Mouse (Mus musculus) embryonic facial prominence, embryonic 14.5 days (tissue): Measurements from ENCODE around the gene Dab1. TPM values are rescaled to one million over a fixed set of nuclear protein-coding genes. Genes with fewer than 3 reads are reported as not detected.

ENCODE experiments used
- ATAC-seq: fragments of 200-750 bp; cut with Nextera tagmentation; 2 replicates; pipeline ENCODE4 v1.8.0; 2017; ENCODE audit warnings: low read depth, moderate number of reproducible peaks, moderate TSS enrichment
- DNase-seq: peaks from one replicate; pipeline ENCODE4 v3.0.0-alpha.2; 2015; ENCODE audit warnings: low spot score
- H3K27ac ChIP-seq: fragments of 300-500 bp; sonication (generic); replicated peaks from 2 replicates; pipeline ENCODE4 v1.5.1; 2014; ENCODE audit warnings: low read depth, mild to moderate bottlenecking, low read length, moderate library complexity
- H3K27me3 ChIP-seq: fragments of 300-500 bp; sonication (generic); replicated peaks from 2 replicates; pipeline ENCODE4 v1.6.1; 2014; ENCODE audit warnings: low read length; ENCODE audit not compliant: control insufficient read depth, insufficient read depth
- H3K36me3 ChIP-seq: fragments of 300-500 bp; sonication (generic); 2 replicates; pipeline ENCODE4 v1.6.1; 2014; ENCODE audit warnings: low read length, mixed read lengths; ENCODE audit not compliant: control insufficient read depth, insufficient read depth
- H3K4me1 ChIP-seq: fragments of 300-500 bp; sonication (generic); 2 replicates; pipeline ENCODE4 v1.6.1; 2014; ENCODE audit warnings: antibody characterized with exemption, low read length; ENCODE audit not compliant: control insufficient read depth, insufficient read depth
- H3K4me2 ChIP-seq: fragments of 300-500 bp; sonication (generic); 2 replicates; pipeline ENCODE4 v1.6.1; 2014; ENCODE audit warnings: low read depth, mild to moderate bottlenecking, low read length, moderate library complexity, mixed read lengths
- H3K4me3 ChIP-seq: fragments of 300-500 bp; sonication (generic); 2 replicates; pipeline ENCODE4 v1.5.1; 2014; ENCODE audit warnings: low read depth, mild to moderate bottlenecking, low read length
- H3K9ac ChIP-seq: fragments of 300-500 bp; sonication (generic); 2 replicates; pipeline ENCODE4 v1.6.1; 2014; ENCODE audit warnings: low read depth, mild to moderate bottlenecking, low read length, moderate library complexity, mixed read lengths
- H3K9me3 ChIP-seq: fragments of 300-500 bp; sonication (generic); 2 replicates; pipeline ENCODE4 v1.6.1; 2016; ENCODE audit warnings: low read length; ENCODE audit not compliant: control insufficient read depth
- WGBS: fragments of 180-500 bp; shearing (Covaris S2); extraction: QIAGEN DNeasy Blood & Tissue Kit; methylation state at CpG from one replicate; pipeline ENCODE4 v1.1.7; 2014; 5-methylcytosine and 5-hydroxymethylcytosine counted together
- polyA plus RNA-seq: library from polyadenylated mRNA; unstranded; fragments of >200 nt; fragmentation: Nextera tagmentation; extraction: Ambion mirVana; gene quantifications from 2 replicates; pipeline ENCODE4 v1.2.1, GENCODE M21; 2014

Dab1 gene
- polyA plus RNA-seq, 1 experiment from 2014 or later = 7.5 TPM

DNA sequence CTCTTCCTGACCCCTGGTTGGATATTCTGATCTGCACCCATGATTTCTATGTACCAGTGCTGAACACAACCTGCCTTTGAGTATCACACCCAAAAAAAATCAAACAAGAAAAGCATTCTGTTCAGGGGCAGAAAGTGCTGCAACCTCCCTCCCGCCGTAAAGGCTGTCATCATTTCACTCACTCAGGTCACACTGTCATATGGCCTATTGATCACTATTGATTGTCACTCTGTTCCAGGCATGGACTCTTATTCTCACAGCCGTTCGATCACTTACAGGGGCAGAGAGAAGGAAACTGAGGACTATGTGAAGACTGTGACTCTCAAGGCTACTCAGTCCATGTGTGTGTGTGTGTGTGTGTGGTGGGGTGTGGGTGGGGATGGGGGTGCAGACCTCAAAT, 1149.0 kb downstream of the Dab1 start:
- WGBS = 89% methylated on average over 4 of the region's 4 CpGs
- H3K9me3 ChIP-seq = no peaks in the 10 kb centered on the region
- no peaks in the 10 kb centered on the region for H3K36me3 ChIP-seq
- H3K4me1 ChIP-seq = no peaks in the 10 kb centered on the region
- H3K4me3 ChIP-seq = no peak overlapping the region
- DNase-seq (no peak), ATAC-seq (no peak)
- H3K4me2 ChIP-seq = no peak overlapping the region
- H3K9ac ChIP-seq = no peak overlapping the region
- no peak overlapping the region for H3K27ac ChIP-seq
- H3K27me3 ChIP-seq = no peaks in the 10 kb centered on the region

DNA sequence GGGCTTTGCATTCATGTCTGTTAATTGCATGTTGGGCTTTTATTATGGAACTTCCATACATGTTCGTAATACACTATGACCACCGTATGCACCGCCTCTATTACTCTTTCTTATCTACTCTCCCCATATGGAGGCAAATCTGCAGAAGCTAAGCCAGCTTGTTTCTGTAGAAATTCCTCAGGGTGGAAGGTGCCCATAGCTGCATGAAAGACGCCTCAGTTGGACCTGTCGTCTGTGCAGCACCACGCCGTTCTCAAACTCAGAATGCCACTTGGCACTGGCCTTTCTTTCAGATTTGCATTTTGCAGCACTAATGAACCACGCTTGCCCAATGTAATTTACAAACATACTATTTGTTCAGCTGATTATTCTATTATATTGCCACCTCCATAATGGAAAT, 1150.4 kb downstream of the Dab1 start:
- Histone ChIP-seq H3K27ac (no peak overlapping the region), H3K27me3 (no peaks in the 10 kb centered on the region), H3K36me3 (no peaks in the 10 kb centered on the region), H3K4me1 (no peaks in the 10 kb centered on the region), H3K9me3 (no peaks in the 10 kb centered on the region), H3K9ac (no peak overlapping the region), H3K4me2 (no peak overlapping the region), H3K4me3 (no peak overlapping the region)
- DNase-seq (no peak), ATAC-seq (no peak)
- WGBS = 86% methylated on average over 8 of the region's 8 CpGs

DNA sequence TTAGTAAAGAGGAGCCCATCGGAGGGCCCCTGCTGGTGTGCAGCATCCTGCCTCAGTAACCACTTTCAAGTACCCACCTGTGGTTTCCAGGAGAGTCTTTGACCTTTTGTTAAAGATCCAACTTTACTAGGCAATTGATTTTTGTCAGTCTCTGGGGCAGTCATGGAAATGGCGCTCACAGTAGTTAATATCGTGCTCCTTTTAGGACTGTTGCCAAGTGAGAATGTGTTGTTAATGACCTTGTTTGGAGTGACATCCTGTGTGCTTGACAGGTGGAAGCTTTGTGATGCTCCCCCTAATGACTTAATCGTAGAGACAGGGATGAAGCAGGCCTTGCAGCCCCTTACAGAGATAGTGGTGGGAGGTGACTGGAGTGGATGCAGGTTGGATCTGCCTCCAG, 1151.2 kb downstream of the Dab1 start:
- 67% methylated on average over 4 of the region's 4 CpGs for WGBS
- Histone ChIP-seq H3K4me1 (no peaks in the 10 kb centered on the region), H3K9ac (no peak overlapping the region), H3K4me3 (no peak overlapping the region), H3K27me3 (no peaks in the 10 kb centered on the region), H3K36me3 (no peaks in the 10 kb centered on the region), H3K27ac (no peak overlapping the region), H3K9me3 (no peaks in the 10 kb centered on the region), H3K4me2 (no peak overlapping the region)
- DNase-seq (no peak), ATAC-seq (no peak)

DNA sequence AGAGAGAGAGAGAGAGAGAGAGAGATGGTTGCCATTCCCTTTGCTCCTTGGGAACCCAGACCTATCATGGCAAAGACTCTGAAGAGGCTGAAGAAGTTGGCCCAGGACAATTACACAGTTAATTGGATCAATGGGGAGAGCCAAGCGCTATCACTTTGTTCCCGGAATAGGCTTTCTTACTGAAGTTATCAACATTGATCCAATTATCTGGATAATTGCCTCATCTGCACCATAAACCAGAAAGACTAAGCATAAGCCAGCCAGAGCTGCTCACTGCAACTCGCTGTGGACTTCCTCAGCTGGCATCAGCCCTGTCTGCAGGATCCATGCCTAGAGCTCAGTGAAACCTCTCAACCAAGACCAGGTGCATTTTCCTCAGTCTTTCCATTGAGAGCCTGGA, 1156.4 kb downstream of the Dab1 start:
- 49% methylated on average over 3 of the region's 3 CpGs for WGBS
- no peak for ATAC-seq

DNA sequence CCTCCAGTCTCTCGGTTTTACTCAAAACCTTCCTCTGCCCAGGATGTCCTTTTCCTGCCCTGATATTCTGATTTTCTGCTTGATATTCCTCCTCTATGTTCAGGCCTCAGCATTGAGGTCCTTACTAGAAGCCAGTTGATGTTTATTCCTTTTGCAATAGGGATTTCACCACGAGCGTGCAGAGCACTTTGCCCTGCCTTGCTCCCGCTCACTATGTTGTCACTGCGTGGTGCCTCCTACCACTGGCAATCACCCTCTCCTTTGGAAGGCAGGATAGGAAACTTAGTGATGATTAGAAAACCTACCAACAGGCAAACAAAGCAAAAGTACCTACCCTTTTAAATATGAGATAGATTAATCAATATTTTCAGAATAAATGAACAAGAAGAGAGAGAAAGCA, 1160.3 kb downstream of the Dab1 start:
- no peak overlapping the region for H3K4me3 ChIP-seq
- ATAC-seq = no peak
- 85% methylated on average over 5 of the region's 5 CpGs for WGBS

More for the DNA sequence above, 1156.4 kb downstream of the Dab1 start:
- H3K4me3 ChIP-seq = no peak overlapping the region
- no peak overlapping the region for H3K27ac ChIP-seq
- H3K9me3 ChIP-seq = no peaks in the 10 kb centered on the region
- H3K4me2 ChIP-seq = no peak overlapping the region
- no peaks in the 10 kb centered on the region for H3K36me3 ChIP-seq
- no peaks in the 10 kb centered on the region for H3K4me1 ChIP-seq
- no peak for DNase-seq
- H3K9ac ChIP-seq = no peak overlapping the region
- no peaks in the 10 kb centered on the region for H3K27me3 ChIP-seq

DNA sequence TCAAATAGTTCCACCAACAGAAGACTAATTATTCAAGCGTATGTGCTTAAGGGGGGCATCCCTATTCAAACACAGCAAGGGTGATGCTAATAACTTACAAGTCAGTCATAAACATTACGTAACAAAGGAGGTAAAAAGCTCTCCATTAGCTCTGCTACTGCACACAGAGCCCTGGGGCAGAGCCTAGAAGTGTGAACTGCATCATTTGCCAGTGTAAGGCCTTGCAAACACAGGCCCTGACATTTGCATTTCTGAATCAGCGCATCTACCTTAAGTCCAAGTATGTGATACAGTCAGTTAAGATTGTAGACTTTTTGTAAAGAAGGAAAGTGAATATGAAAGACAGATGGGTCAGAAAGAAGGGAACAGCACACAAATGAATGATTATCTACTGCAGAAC, 1162.3 kb downstream of the Dab1 start:
- ATAC-seq = no peak

More for the DNA sequence above, 1160.3 kb downstream of the Dab1 start:
- Histone ChIP-seq H3K4me1 (no peaks in the 10 kb centered on the region), H3K4me2 (no peak overlapping the region), H3K27ac (no peak overlapping the region), H3K9me3 (no peaks in the 10 kb centered on the region), H3K36me3 (no peaks in the 10 kb centered on the region), H3K9ac (no peak overlapping the region), H3K27me3 (no peaks in the 10 kb centered on the region)
- DNase-seq = no peak

DNA sequence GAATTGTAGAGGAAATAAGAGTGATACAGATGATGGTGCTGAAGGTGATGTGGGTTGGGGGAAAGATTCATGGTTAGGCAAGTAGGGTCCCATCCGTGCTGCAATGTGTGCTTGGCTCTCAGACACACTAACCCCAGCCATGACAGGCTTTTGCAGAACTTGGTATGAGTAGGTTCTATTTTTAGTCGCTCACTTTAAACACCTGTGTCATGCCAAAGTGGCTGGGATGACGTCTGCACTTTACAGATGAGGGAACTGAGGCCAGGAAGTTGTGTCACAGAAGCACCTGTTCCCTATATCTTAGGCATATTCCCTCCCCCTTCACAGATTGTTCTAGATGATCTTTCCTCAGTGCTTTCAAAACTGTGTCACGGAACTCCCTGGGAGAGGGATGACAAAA, 1163.2 kb downstream of the Dab1 start:
- no peaks in the 10 kb centered on the region for H3K9me3 ChIP-seq
- no peak overlapping the region for H3K4me2 ChIP-seq
- ATAC-seq (no peak), DNase-seq (no peak)
- WGBS = 80% methylated on average over 4 of the region's 4 CpGs
- no peak overlapping the region for H3K9ac ChIP-seq
- H3K4me3 ChIP-seq = no peak overlapping the region
- H3K27me3 ChIP-seq = no peaks in the 10 kb centered on the region
- H3K36me3 ChIP-seq = no peaks in the 10 kb centered on the region
- no peak overlapping the region for H3K27ac ChIP-seq
- H3K4me1 ChIP-seq = no peaks in the 10 kb centered on the region

More for the DNA sequence above, 1162.3 kb downstream of the Dab1 start:
- no peaks in the 10 kb centered on the region for H3K36me3 ChIP-seq
- H3K4me2 ChIP-seq = no peak overlapping the region
- H3K4me3 ChIP-seq = no peak overlapping the region
- no peaks in the 10 kb centered on the region for H3K4me1 ChIP-seq
- WGBS = 91% methylated on average over 3 of the region's 3 CpGs
- no peak overlapping the region for H3K9ac ChIP-seq
- H3K27ac ChIP-seq = no peak overlapping the region
- DNase-seq = no peak
- no peaks in the 10 kb centered on the region for H3K9me3 ChIP-seq
- H3K27me3 ChIP-seq = no peaks in the 10 kb centered on the region

DNA sequence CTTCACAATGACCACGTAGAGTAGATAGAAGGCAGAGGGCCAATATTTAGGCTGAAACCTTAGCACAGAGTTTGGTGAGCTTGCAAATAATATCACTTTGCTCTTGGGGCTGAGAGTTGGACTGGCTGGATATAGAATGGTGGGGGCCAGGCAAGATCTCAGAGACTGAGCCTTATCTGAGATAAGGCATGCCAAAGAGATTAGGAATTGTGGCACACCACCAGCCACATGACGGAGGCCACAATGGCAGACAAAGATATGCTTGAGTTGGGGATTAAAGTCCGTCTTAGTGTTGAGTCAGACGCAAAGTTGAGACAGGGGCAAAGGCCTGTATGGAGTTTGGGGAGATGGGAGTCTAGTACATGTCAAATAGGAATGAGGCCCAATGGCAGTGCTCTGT, 1173.0 kb downstream of the Dab1 start:
- no peak overlapping the region for H3K27ac ChIP-seq
- ATAC-seq (no peak), DNase-seq (no peak)
- no peaks in the 10 kb centered on the region for H3K36me3 ChIP-seq
- no peaks in the 10 kb centered on the region for H3K27me3 ChIP-seq
- H3K9ac ChIP-seq = no peak overlapping the region
- no peak overlapping the region for H3K4me2 ChIP-seq
- no peaks in the 10 kb centered on the region for H3K4me1 ChIP-seq
- 92% methylated on average over 4 of the region's 4 CpGs for WGBS
- H3K9me3 ChIP-seq = no peaks in the 10 kb centered on the region
- no peak overlapping the region for H3K4me3 ChIP-seq
